Mouse (Mus musculus): Measurements from ENCODE around the gene Ppm1e.

DNA sequence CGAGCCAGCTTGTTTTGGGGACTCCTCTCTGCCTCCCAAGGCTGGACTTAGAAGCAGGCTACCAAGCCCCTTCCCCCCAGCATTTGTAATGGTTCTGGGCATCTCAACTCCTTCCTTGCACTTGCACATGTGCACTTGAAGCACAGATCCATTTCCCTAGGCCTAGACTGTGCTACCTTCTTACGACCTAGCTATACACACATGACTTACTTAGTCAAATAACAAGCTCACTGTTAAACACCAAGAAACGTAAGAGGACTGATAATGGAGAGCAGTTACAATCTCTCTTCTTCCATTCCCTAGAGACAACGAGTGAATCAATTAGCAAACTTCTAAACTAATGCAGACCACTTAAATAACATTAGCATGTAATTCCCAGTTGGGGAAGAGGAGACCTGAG, 92.6 kb downstream of the Ppm1e start:
- no peak for TF ChIP-seq GATA1 (IDR thresholded peaks at IDR 0.05; ENCODE audit: low read length)
- TF ChIP-seq TAL1 (IDR thresholded peaks at IDR 0.05; ENCODE audit: low read length) = no peak

Measured in erythroblast, embryonic 14.5 days (primary cell).